In the genomic region with DNA sequence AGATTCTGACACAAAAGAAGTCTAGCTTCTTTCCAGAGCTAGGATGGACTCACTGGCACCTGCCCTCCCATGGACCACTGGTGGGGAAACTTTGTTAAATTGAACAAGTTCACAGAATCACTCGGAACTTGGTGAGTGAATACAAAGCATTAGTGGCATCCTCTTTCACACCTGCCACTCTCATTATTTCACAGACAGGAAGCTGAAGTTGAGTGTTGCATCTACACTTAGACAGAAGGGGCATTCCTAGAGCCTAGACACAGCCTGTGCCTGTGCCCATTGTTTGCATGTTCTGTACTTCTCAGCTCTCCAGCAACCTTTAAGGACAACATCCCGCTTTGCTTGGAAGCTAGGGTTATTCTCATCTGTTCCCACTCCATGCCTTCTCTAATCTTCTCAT, we compare ENCODE assay signal across 19 mouse cellular contexts.
"Had no signal": no experiment of that assay in that cellular context is flagged by ENCODE, and none has a peak within 500 bp of the region (broad histone marks: within the 10 kb centered on the region; RNA-seq: fewer than 3 reads in every experiment).

No protein-coding gene starts in this region.

- ATAC-seq: liver, postnatal 0 days; lung, postnatal 0 days; midbrain, embryonic 15.5 days had no signal

- H3K4me2 ChIP-seq: liver, embryonic 13.5 days; liver, embryonic 15.5 days; lung, embryonic 15.5 days; midbrain, embryonic 12.5 days; midbrain, embryonic 15.5 days; neural tube, embryonic 12.5 days had no signal

- H3K4me3 ChIP-seq: liver, embryonic 13.5 days; liver, embryonic 15.5 days; lung, embryonic 15.5 days; megakaryocyte, embryonic 14.5 days; midbrain, embryonic 12.5 days; midbrain, embryonic 15.5 days; neural tube, embryonic 12.5 days had no signal

- H3K9ac ChIP-seq: liver, embryonic 13.5 days; liver, embryonic 15.5 days; liver, postnatal 0 days; lung, embryonic 15.5 days; midbrain, embryonic 12.5 days; midbrain, embryonic 15.5 days; neural tube, embryonic 12.5 days had no signal

- H3K27ac ChIP-seq: liver, embryonic 13.5 days; liver, embryonic 15.5 days; lung, embryonic 15.5 days; macrophage; midbrain, embryonic 12.5 days; midbrain, embryonic 15.5 days; neural tube, embryonic 12.5 days had no signal

- H3K4me1 ChIP-seq: lung, embryonic 15.5 days; megakaryocyte, embryonic 14.5 days; midbrain, embryonic 12.5 days; midbrain, embryonic 15.5 days; neural tube, embryonic 12.5 days had no signal

- H3K9me3 ChIP-seq: liver, embryonic 13.5 days; liver, embryonic 15.5 days; lung, embryonic 15.5 days; midbrain, embryonic 12.5 days; midbrain, embryonic 15.5 days; neural tube, embryonic 12.5 days had no signal

- H3K36me3 ChIP-seq: liver, embryonic 13.5 days; liver, embryonic 15.5 days; lung, embryonic 15.5 days; midbrain, embryonic 12.5 days; midbrain, embryonic 15.5 days; neural tube, embryonic 12.5 days had no signal

- H3K27me3 ChIP-seq: liver, embryonic 13.5 days; liver, embryonic 15.5 days; lung, embryonic 15.5 days; megakaryocyte, embryonic 14.5 days; midbrain, embryonic 12.5 days; midbrain, embryonic 15.5 days; neural tube, embryonic 12.5 days had no signal

- DNase-seq: liver, embryonic 13.5 days; liver, postnatal 0 days; lung, adult 2 months; lung, postnatal 14 days; lung, postnatal 36 days; right cerebral cortex, postnatal 14 days; right cerebral cortex, postnatal 4 days; spleen, adult 18-20 months; thymus, adult 18-20 months; thymus, postnatal 14 days; thymus, postnatal 36 days had no signal
